Mouse (Mus musculus): ENCODE measurements around the gene Mast1. TPM values are rescaled to one million over a fixed set of nuclear protein-coding genes. Genes with fewer than 3 reads are reported as not detected.

Gene Mast1
- polyA plus RNA-seq, 1 experiment, result 0.38 TPM

- Histone ChIP-seq H3K4me1 (ENCODE audit: control insufficient read depth, insufficient read depth, low read length) (no peaks in the 10 kb centered on the region; the same call in 1 of the 2 replicates), H3K27me3 (replicated peaks; ENCODE audit: control insufficient read depth, insufficient read depth, low read length) (no peaks in the 10 kb centered on the region), H3K36me3 (ENCODE audit: control insufficient read depth, insufficient read depth, low read length) (no peaks in the 10 kb centered on the region; the same call in 1 of the 2 replicates), H3K27ac (ENCODE audit: insufficient read depth, low read depth, low read length) (no peak overlapping the region), H3K4me3 (ENCODE audit: insufficient read depth, low read depth, low read length) (no peak overlapping the region)
- TF ChIP-seq POLR2A (IDR thresholded peaks at IDR 0.05; ENCODE audit: low read depth, low read length) (no peak), CTCF (conservative IDR thresholded peaks at IDR 0.05; ENCODE audit: insufficient read depth, insufficient read length, low read depth, low read length) (no peak)
- WGBS, result 79% methylated on average over 5 of the region's 5 CpGs
- no peak for DNase-seq
Observed at GRCm38 (mm10) chr8:84895963-84896362, 41.2 kb downstream of the Mast1 start.

- Histone ChIP-seq H3K4me3 (ENCODE audit: insufficient read depth, low read depth, low read length) (peak within 1 kb of the TSS; percentile 94), H3K27ac (ENCODE audit: insufficient read depth, low read depth, low read length) (peak within 1 kb of the TSS; percentile 83), H3K27me3 (replicated peaks; ENCODE audit: control insufficient read depth, insufficient read depth, low read length) (no peaks in the 10 kb centered on the region), H3K4me1 (ENCODE audit: control insufficient read depth, insufficient read depth, low read length) (no peaks in the 10 kb centered on the region; the same call in 1 of the 2 replicates), H3K36me3 (ENCODE audit: control insufficient read depth, insufficient read depth, low read length) (peaks cover 4% of the 10 kb centered on the region; the same call in 1 of the 2 replicates)
- DNase-seq, result peak; percentile 99
- no peak for TF ChIP-seq CTCF (conservative IDR thresholded peaks at IDR 0.05; ENCODE audit: insufficient read depth, insufficient read length, low read depth, low read length)
- peak; percentile 79 for TF ChIP-seq POLR2A (IDR thresholded peaks at IDR 0.05; ENCODE audit: low read depth, low read length)
- under 1% methylated on average over 11 of the region's 11 CpGs for WGBS
Observed at GRCm38 (mm10) chr8:84893709-84894134, 43.4 kb downstream of the Mast1 start, which contains the start of gene Gcdh. Gene Gcdh, minus strand, starts transcription at chr8:84893921.

- peak; percentile 85 for DNase-seq
- 7% methylated on average over 31 of the region's 31 CpGs for WGBS
- H3K36me3 ChIP-seq (ENCODE audit: control insufficient read depth, insufficient read depth, low read length), result peaks cover 4% of the 10 kb centered on the region; the same call in 1 of the 2 replicates
- H3K27me3 ChIP-seq (replicated peaks; ENCODE audit: control insufficient read depth, insufficient read depth, low read length), result no peaks in the 10 kb centered on the region
- TF ChIP-seq CTCF (conservative IDR thresholded peaks at IDR 0.05; ENCODE audit: insufficient read depth, insufficient read length, low read depth, low read length) (no peak), POLR2A (IDR thresholded peaks at IDR 0.05; ENCODE audit: low read depth, low read length) (no peak)
- H3K4me3 ChIP-seq (ENCODE audit: insufficient read depth, low read depth, low read length), result peak overlapping the region; percentile 94
- no peaks in the 10 kb centered on the region; the same call in 1 of the 2 replicates for H3K4me1 ChIP-seq (ENCODE audit: control insufficient read depth, insufficient read depth, low read length)
- H3K27ac ChIP-seq (ENCODE audit: insufficient read depth, low read depth, low read length), result peak overlapping the region; percentile 83
Observed at GRCm38 (mm10) chr8:84892993-84893708, 44.0 kb downstream of the Mast1 start.

GRCm38 (mm10) chr8:84889141-84889540 is 48.0 kb downstream of the Mast1 start:
- Histone ChIP-seq H3K4me3 (ENCODE audit: insufficient read depth, low read depth, low read length) (no peak overlapping the region), H3K4me1 (ENCODE audit: control insufficient read depth, insufficient read depth, low read length) (no peaks in the 10 kb centered on the region; the same call in 1 of the 2 replicates), H3K27me3 (replicated peaks; ENCODE audit: control insufficient read depth, insufficient read depth, low read length) (no peaks in the 10 kb centered on the region), H3K36me3 (ENCODE audit: control insufficient read depth, insufficient read depth, low read length) (peaks cover 13% of the 10 kb centered on the region), H3K27ac (ENCODE audit: insufficient read depth, low read depth, low read length) (no peak overlapping the region)
- WGBS, result 96% methylated on average over 1 of the region's 1 CpGs
- no peak for TF ChIP-seq CTCF (conservative IDR thresholded peaks at IDR 0.05; ENCODE audit: insufficient read depth, insufficient read length, low read depth, low read length)
- no peak for TF ChIP-seq POLR2A (IDR thresholded peaks at IDR 0.05; ENCODE audit: low read depth, low read length)
- DNase-seq, result no peak

GRCm38 (mm10) chr8:84888280-84888679 is 48.9 kb downstream of the Mast1 start:
- no peak for DNase-seq
- no peak for TF ChIP-seq CTCF (conservative IDR thresholded peaks at IDR 0.05; ENCODE audit: insufficient read depth, insufficient read length, low read depth, low read length)
- TF ChIP-seq POLR2A (IDR thresholded peaks at IDR 0.05; ENCODE audit: low read depth, low read length), result no peak
- no peaks in the 10 kb centered on the region for H3K27me3 ChIP-seq (replicated peaks; ENCODE audit: control insufficient read depth, insufficient read depth, low read length)
- H3K4me3 ChIP-seq (ENCODE audit: insufficient read depth, low read depth, low read length), result no peak overlapping the region
- H3K36me3 ChIP-seq (ENCODE audit: control insufficient read depth, insufficient read depth, low read length), result peaks cover 13% of the 10 kb centered on the region
- 88% methylated on average over 3 of the region's 3 CpGs for WGBS
- no peaks in the 10 kb centered on the region; the same call in 1 of the 2 replicates for H3K4me1 ChIP-seq (ENCODE audit: control insufficient read depth, insufficient read depth, low read length)
- no peak overlapping the region for H3K27ac ChIP-seq (ENCODE audit: insufficient read depth, low read depth, low read length)

GRCm38 (mm10) chr8:84884728-84885127 is 52.4 kb downstream of the Mast1 start:
- no peak for DNase-seq
- no peak for TF ChIP-seq POLR2A (IDR thresholded peaks at IDR 0.05; ENCODE audit: low read depth, low read length)
- no peak for TF ChIP-seq CTCF (conservative IDR thresholded peaks at IDR 0.05; ENCODE audit: insufficient read depth, insufficient read length, low read depth, low read length)
- H3K27ac ChIP-seq (ENCODE audit: insufficient read depth, low read depth, low read length), result no peak overlapping the region
- H3K4me3 ChIP-seq (ENCODE audit: insufficient read depth, low read depth, low read length), result no peak overlapping the region
- peaks cover 10% of the 10 kb centered on the region for H3K36me3 ChIP-seq (ENCODE audit: control insufficient read depth, insufficient read depth, low read length)
- H3K4me1 ChIP-seq (ENCODE audit: control insufficient read depth, insufficient read depth, low read length), result peaks cover 2% of the 10 kb centered on the region; the same call in 1 of the 2 replicates
- WGBS, result 84% methylated on average over 4 of the region's 4 CpGs
- H3K27me3 ChIP-seq (replicated peaks; ENCODE audit: control insufficient read depth, insufficient read depth, low read length), result no peaks in the 10 kb centered on the region

GRCm38 (mm10) chr8:84878915-84879314 is 58.2 kb downstream of the Mast1 start:
- no peak for DNase-seq
- Histone ChIP-seq H3K4me1 (ENCODE audit: control insufficient read depth, insufficient read depth, low read length) (peaks cover 2% of the 10 kb centered on the region; the same call in 1 of the 2 replicates), H3K27me3 (replicated peaks; ENCODE audit: control insufficient read depth, insufficient read depth, low read length) (no peaks in the 10 kb centered on the region), H3K4me3 (ENCODE audit: insufficient read depth, low read depth, low read length) (no peak overlapping the region), H3K27ac (ENCODE audit: insufficient read depth, low read depth, low read length) (no peak overlapping the region), H3K36me3 (ENCODE audit: control insufficient read depth, insufficient read depth, low read length) (no peaks in the 10 kb centered on the region)
- 92% methylated on average over 1 of the region's 1 CpGs for WGBS
- TF ChIP-seq POLR2A (IDR thresholded peaks at IDR 0.05; ENCODE audit: low read depth, low read length) (no peak), CTCF (conservative IDR thresholded peaks at IDR 0.05; ENCODE audit: insufficient read depth, insufficient read length, low read depth, low read length) (no peak)

All from kidney, adult 2 months (tissue).